Mouse (Mus musculus): ENCODE measurements at regions not wholly inside any gene's neighbourhood (a gene's known extent, or its start where the extent isn't known, plus 50 kb on each side); places are given as distances from the start of the nearest gene placed in this dataset.

DNA sequence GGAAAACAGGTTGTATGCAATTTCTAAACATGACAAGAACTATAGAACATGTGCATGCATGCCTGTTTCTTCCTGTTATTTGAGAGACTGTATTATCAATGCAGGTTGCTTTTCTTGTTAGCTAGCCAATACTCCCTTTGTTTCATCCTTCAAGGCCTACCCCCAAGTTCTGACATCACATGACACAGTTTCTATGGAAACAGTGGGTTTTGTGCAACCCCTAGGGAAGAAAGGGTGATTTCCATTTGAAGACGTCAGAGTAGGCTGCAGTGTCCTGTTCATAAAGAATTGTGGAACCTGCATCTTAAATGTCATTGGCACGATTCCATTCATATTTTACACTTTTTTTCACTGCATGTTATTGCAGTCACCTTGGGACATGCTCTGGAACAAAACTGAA, 298.1 kb downstream of the Klf6 start:
- Histone ChIP-seq H3K4me1 (ENCODE audit: control insufficient read depth, insufficient read depth, low read length) (no peaks in the 10 kb centered on the region), H3K27me3 (ENCODE audit: control insufficient read depth, insufficient read depth, low read length) (no peaks in the 10 kb centered on the region), H3K36me3 (ENCODE audit: control insufficient read depth, insufficient read depth, low read length) (no peaks in the 10 kb centered on the region), H3K27ac (no peak overlapping the region), H3K9ac (ENCODE audit: low read depth, low read length) (no peak overlapping the region), H3K79me2 (replicated peaks; ENCODE audit: control insufficient read depth, insufficient read depth, low read length) (no peaks in the 10 kb centered on the region), H3K4me3 (no peak overlapping the region)
- intact Hi-C loops (cut with DNase I): no loop called here
- no peak for TF ChIP-seq CTCF (IDR thresholded peaks at IDR 0.05)
- no peak for TF ChIP-seq EP300 (IDR thresholded peaks at IDR 0.05; ENCODE audit: insufficient read depth, low read depth, low read length)
- TF ChIP-seq POLR2A (IDR thresholded peaks at IDR 0.05; ENCODE audit: insufficient read depth, low read depth, low read length): no peak
- no peak for DNase-seq
- WGBS: 47% methylated on average over 2 of the region's 2 CpGs

- H3K27ac ChIP-seq: no peak overlapping the region
- no peaks in the 10 kb centered on the region for H3K36me3 ChIP-seq (ENCODE audit: control insufficient read depth, insufficient read depth, low read length)
- TF ChIP-seq CTCF (IDR thresholded peaks at IDR 0.05) (no peak), POLR2A (IDR thresholded peaks at IDR 0.05; ENCODE audit: insufficient read depth, low read depth, low read length) (no peak), EP300 (IDR thresholded peaks at IDR 0.05; ENCODE audit: insufficient read depth, low read depth, low read length) (no peak)
- 79% methylated on average over 4 of the region's 4 CpGs for WGBS
- intact Hi-C loops (cut with DNase I): no loop called here
- no peak overlapping the region for H3K9ac ChIP-seq (ENCODE audit: low read depth, low read length)
- H3K27me3 ChIP-seq (ENCODE audit: control insufficient read depth, insufficient read depth, low read length): no peaks in the 10 kb centered on the region
- H3K79me2 ChIP-seq (replicated peaks; ENCODE audit: control insufficient read depth, insufficient read depth, low read length): no peaks in the 10 kb centered on the region
- DNase-seq: no peak
- no peak overlapping the region for H3K4me3 ChIP-seq
- no peaks in the 10 kb centered on the region for H3K4me1 ChIP-seq (ENCODE audit: control insufficient read depth, insufficient read depth, low read length)
Observed at GRCm38 (mm10) chr13:6165916-6166315, 304.6 kb downstream of the Klf6 start.

GRCm38 (mm10) chr13:6167055-6167761, 305.9 kb downstream of the Klf6 start:
- 63% methylated on average over 1 of the region's 1 CpGs for WGBS
- Histone ChIP-seq H3K27ac (no peak overlapping the region), H3K9ac (ENCODE audit: low read depth, low read length) (no peak overlapping the region), H3K4me1 (ENCODE audit: control insufficient read depth, insufficient read depth, low read length) (no peaks in the 10 kb centered on the region), H3K36me3 (ENCODE audit: control insufficient read depth, insufficient read depth, low read length) (no peaks in the 10 kb centered on the region), H3K79me2 (replicated peaks; ENCODE audit: control insufficient read depth, insufficient read depth, low read length) (no peaks in the 10 kb centered on the region), H3K27me3 (ENCODE audit: control insufficient read depth, insufficient read depth, low read length) (no peaks in the 10 kb centered on the region), H3K4me3 (no peak overlapping the region)
- intact Hi-C loops (cut with DNase I): no loop called here
- no peak for DNase-seq
- peak; percentile 29 for TF ChIP-seq CTCF (IDR thresholded peaks at IDR 0.05)
- TF ChIP-seq POLR2A (IDR thresholded peaks at IDR 0.05; ENCODE audit: insufficient read depth, low read depth, low read length): no peak

DNA sequence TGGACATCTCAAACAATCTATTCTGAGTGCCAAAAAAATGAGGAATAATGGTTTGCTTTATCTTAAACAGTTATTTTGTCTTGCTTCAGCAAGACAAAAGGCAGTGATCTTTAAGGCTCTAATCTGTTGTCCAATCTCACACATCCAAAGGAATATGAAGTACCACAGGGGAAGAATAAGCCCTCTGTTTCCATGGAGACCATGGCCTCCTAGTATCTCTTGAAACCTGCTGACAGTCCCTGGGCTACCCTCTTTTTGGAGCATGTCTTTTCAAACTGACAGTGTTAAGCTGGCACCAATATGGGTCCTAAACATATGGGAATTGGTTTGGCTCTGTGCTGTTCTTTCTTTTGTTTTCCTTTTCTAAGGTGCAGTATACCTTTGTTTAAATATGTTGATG, 311.8 kb downstream of the Klf6 start:
- intact Hi-C loops (cut with DNase I): no loop called here
- Histone ChIP-seq H3K4me3 (no peak overlapping the region), H3K27me3 (ENCODE audit: control insufficient read depth, insufficient read depth, low read length) (no peaks in the 10 kb centered on the region), H3K4me1 (ENCODE audit: control insufficient read depth, insufficient read depth, low read length) (no peaks in the 10 kb centered on the region), H3K36me3 (ENCODE audit: control insufficient read depth, insufficient read depth, low read length) (no peaks in the 10 kb centered on the region), H3K79me2 (replicated peaks; ENCODE audit: control insufficient read depth, insufficient read depth, low read length) (no peaks in the 10 kb centered on the region), H3K9ac (ENCODE audit: low read depth, low read length) (no peak overlapping the region), H3K27ac (no peak overlapping the region)
- TF ChIP-seq POLR2A (IDR thresholded peaks at IDR 0.05; ENCODE audit: insufficient read depth, low read depth, low read length): no peak
- no peak for TF ChIP-seq EP300 (IDR thresholded peaks at IDR 0.05; ENCODE audit: insufficient read depth, low read depth, low read length)
- no peak for TF ChIP-seq CTCF (IDR thresholded peaks at IDR 0.05)
- DNase-seq: no peak

- TF ChIP-seq CTCF (IDR thresholded peaks at IDR 0.05) (no peak), EP300 (IDR thresholded peaks at IDR 0.05; ENCODE audit: insufficient read depth, low read depth, low read length) (no peak), POLR2A (IDR thresholded peaks at IDR 0.05; ENCODE audit: insufficient read depth, low read depth, low read length) (no peak)
- H3K27ac ChIP-seq: no peak overlapping the region
- no peaks in the 10 kb centered on the region for H3K27me3 ChIP-seq (ENCODE audit: control insufficient read depth, insufficient read depth, low read length)
- no peaks in the 10 kb centered on the region for H3K79me2 ChIP-seq (replicated peaks; ENCODE audit: control insufficient read depth, insufficient read depth, low read length)
- no peak overlapping the region for H3K4me3 ChIP-seq
- H3K4me1 ChIP-seq (ENCODE audit: control insufficient read depth, insufficient read depth, low read length): no peaks in the 10 kb centered on the region
- H3K9ac ChIP-seq (ENCODE audit: low read depth, low read length): no peak overlapping the region
- no peaks in the 10 kb centered on the region for H3K36me3 ChIP-seq (ENCODE audit: control insufficient read depth, insufficient read depth, low read length)
- intact Hi-C loops (cut with DNase I): no loop called here
- 78% methylated on average over 9 of the region's 9 CpGs for WGBS
- no peak for DNase-seq
Observed at GRCm38 (mm10) chr13:6178362-6179070, 317.2 kb downstream of the Klf6 start.

- Histone ChIP-seq H3K27me3 (ENCODE audit: control insufficient read depth, insufficient read depth, low read length) (no peaks in the 10 kb centered on the region), H3K9ac (ENCODE audit: low read depth, low read length) (no peak overlapping the region), H3K4me1 (ENCODE audit: control insufficient read depth, insufficient read depth, low read length) (peaks cover 5% of the 10 kb centered on the region), H3K4me3 (no peak overlapping the region), H3K79me2 (replicated peaks; ENCODE audit: control insufficient read depth, insufficient read depth, low read length) (no peaks in the 10 kb centered on the region), H3K36me3 (ENCODE audit: control insufficient read depth, insufficient read depth, low read length) (peaks cover 8% of the 10 kb centered on the region), H3K27ac (no peak overlapping the region)
- WGBS: 76% methylated on average over 3 of the region's 3 CpGs
- no peak for DNase-seq
- TF ChIP-seq POLR2A (IDR thresholded peaks at IDR 0.05; ENCODE audit: insufficient read depth, low read depth, low read length) (no peak), CTCF (IDR thresholded peaks at IDR 0.05) (no peak), EP300 (IDR thresholded peaks at IDR 0.05; ENCODE audit: insufficient read depth, low read depth, low read length) (no peak)
- intact Hi-C loops (cut with DNase I): no loop called here
Observed at GRCm38 (mm10) chr13:6189133-6189532, 327.9 kb downstream of the Klf6 start.

Measured in heart, adult 2 months (tissue).